Mouse (Mus musculus) adrenal gland (tissue): Measurements from ENCODE around the gene Hc.

Experiments used
- intact Hi-C: fragments of 180-260 bp; cut with DNase I; formaldehyde crosslinking; loops from one replicate; pipeline ENCODE4 v1.15.1; 2025

Hc gene

DNA sequence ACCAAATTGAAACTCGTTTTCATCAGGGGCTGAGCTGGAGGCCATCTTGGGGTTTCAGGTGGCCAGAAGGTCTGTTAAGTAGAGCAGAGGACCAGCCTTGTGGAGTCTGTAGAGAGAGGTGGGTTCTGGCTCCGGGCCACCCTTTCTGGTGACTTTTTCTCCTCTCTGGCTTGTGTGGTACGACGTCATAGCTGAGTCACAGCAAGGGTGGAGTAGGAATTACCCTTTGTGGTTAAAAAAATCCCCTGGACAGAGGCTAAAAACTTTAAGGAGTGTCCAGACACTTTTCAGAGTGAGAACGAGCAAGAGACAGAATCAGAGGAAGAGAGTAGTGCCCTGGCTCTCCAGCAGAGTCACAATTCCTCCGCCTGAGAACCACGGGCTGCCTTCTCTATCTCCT, 103.2 kb downstream of the Hc start:
- intact Hi-C loops, result no loop called here

GRCm38 (mm10) chr2:34957405-34957804, 103.8 kb downstream of the Hc start:
- intact Hi-C loops, result no loop called here

DNA sequence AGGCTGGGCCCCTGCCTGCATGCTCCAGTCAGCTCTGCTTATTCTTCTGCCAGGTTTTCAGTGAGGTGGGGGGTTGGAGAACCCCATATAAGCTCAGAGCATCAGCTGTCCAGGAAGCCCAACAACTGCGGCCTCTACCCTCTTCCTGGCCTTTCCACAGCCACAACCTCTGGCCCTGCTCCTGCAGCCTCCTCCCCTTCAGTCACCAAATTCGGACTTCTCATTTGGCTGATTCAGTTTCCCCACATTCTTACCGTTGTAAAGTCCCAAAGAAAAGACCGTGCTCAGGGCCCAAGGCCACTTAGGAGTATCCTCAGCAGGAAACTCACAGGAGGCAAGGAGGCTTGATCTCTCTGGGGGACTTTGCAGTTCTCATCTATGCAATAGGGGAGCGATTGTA, 104.3 kb downstream of the Hc start:
- intact Hi-C loops, result no loop called here

DNA sequence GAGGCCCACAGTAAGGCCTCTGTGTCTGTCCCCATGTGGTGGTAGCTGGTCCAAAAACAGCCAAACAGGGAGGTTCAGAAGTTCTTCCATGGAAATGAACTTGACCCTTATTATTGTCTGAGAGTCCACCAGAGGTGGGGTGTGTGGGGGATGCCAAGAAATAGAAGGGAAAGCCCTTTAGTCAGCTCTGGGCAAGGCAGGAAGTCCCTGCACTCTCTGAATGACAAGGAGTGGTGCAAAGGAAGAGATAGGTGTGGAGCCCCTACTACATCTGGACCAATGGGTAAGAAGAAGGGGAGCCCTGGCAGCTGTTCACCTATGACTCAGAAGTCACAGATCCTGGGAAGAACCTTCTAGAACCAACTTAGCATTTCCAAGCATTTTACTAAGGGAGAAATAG, 106.9 kb downstream of the Hc start:
- intact Hi-C loops, result no loop called here

- intact Hi-C loops, result no loop called here
Observed at GRCm38 (mm10) chr2:34953547-34954116, 107.6 kb downstream of the Hc start.

- intact Hi-C loops, result no loop called here
Observed at GRCm38 (mm10) chr2:34953018-34953417, 108.2 kb downstream of the Hc start.

- intact Hi-C loops, result no loop called here
Observed at GRCm38 (mm10) chr2:34951469-34951868, 109.8 kb downstream of the Hc start.

DNA sequence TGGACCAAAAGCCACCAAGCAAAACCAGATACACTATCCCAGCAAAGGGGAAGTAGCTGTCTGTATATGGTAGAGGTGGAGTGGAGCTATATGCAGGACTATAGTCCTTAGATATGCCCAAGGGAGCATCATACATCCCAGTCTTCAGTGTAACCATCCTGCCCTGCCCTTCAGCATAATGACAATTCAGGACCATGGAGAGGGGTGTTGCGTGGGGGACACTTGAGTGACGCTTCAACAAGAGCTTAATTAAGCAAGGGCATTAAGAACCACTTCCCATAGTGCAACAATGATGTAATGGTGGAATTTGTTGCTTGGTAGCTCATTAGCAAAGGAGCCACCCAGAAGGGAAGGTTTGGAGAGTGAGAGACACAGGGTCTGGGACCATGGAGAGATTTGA, 112.6 kb downstream of the Hc start:
- intact Hi-C loops, result no loop called here

GRCm38 (mm10) chr2:34946046-34946445, 115.2 kb downstream of the Hc start:
- intact Hi-C loops, result no loop called here

DNA sequence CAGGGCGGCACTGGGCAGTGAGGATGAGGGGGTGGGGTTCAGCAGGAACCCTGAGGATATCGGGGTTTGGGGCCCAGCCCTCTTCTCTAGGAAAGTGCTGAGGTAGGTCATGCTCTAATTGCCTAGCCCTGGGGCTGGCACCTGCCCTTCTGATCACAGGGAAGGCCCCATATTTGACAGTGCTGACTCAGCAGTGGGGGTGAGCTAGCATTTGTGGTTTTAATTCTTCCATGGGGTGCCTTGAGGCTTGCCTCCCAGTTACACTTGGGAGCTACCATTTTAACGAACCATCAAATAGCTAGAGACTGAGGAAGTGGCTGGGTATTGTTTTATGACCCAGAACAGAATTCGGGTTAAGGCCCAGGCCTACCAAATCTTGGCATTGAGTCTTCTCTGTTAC, 115.7 kb downstream of the Hc start:
- intact Hi-C loops, result no loop called here

DNA sequence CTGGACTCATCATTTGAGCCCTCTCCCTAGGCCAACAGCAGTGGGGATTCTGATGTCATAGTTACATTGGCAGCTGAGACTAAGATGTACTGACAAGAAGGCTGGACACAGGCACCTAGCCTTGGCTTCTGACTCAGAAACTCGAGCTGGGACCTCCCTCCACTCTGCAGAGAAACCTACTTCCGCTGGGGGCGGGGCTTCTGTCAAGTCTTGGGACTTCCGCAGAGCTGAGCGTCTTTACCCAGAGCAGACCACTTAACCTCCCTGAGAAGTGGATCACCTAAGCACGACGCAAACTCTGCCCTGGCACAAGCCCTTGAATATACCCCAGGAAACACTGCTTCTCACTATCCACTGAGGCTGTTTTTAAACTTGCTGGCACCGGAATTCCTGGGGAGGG, 116.5 kb downstream of the Hc start:
- intact Hi-C loops, result no loop called here

GRCm38 (mm10) chr2:34943556-34944120, 117.6 kb downstream of the Hc start:
- intact Hi-C loops, result no loop called here

DNA sequence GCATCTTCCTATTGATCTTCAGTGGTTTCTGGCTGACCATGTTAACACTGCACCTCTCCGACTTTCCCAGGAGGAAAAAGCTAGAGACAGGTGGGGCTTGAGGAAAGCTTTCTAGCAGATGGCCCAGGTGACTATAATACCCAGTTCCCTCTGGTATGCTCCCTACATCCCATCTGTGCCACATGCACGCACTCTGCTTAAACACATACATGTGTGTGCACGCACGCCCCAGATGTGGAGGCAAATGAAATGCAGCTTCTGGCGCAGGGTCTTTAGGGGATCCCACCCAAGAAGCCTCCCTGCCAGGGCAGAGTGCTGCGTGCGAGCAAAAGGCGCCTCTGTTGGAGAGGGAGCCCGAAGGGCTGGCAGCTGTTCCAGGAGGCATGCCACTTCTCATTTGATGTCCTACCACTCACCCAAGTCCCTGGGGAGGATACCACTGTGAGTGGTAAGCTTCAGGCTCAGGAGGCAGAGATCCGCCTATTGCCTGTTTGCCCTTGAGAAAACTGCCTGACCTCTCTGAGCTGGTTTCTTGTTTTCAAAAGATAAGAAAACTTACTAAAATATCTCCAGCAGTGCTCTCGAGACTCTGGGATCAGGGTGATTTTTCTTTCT, 120.1 kb downstream of the Hc start:
- intact Hi-C loops, result no loop called here

- intact Hi-C loops, result no loop called here
Observed at GRCm38 (mm10) chr2:34940246-34940645, 121.0 kb downstream of the Hc start.

- intact Hi-C loops, result no loop called here
Observed at GRCm38 (mm10) chr2:34938269-34939208, 122.7 kb downstream of the Hc start.

GRCm38 (mm10) chr2:34937460-34937859, 123.8 kb downstream of the Hc start:
- intact Hi-C loops, result no loop called here
